Mouse (Mus musculus) 3134 (cell line): ENCODE measurements around the gene Clstn3.
"Not testable (repeated sequence)": the region's sequence is repeated elsewhere in the genome, so short reads cannot be mapped to it uniquely, and the experiment has no call there.

Experiments
- DNase-seq: peaks from one replicate; pipeline ENCODE4 v3.0.0-alpha.2; 2011; ENCODE audit warnings: low spot score; ENCODE audit not compliant: insufficient read length; ENCODE audit errors: extremely low read depth

The Clstn3 gene

GRCm38 (mm10) chr6:124480295-124480694 is 15.7 kb upstream of the Clstn3 start:
- no peak for DNase-seq

- no peak for DNase-seq
Observed at GRCm38 (mm10) chr6:124479573-124479930, 15.0 kb upstream of the Clstn3 start.

GRCm38 (mm10) chr6:124478874-124479572 is 14.4 kb upstream of the Clstn3 start:
- no peak for DNase-seq

- DNase-seq, result no peak
Observed at GRCm38 (mm10) chr6:124477922-124478651, 13.5 kb upstream of the Clstn3 start.

- no peak for DNase-seq
Observed at GRCm38 (mm10) chr6:124477221-124477655, 12.6 kb upstream of the Clstn3 start.

- DNase-seq, result no peak
Observed at GRCm38 (mm10) chr6:124476796-124477195, 12.2 kb upstream of the Clstn3 start.

GRCm38 (mm10) chr6:124476216-124476615 is 11.6 kb upstream of the Clstn3 start:
- no peak for DNase-seq

- not testable (repeated sequence) for DNase-seq
Observed at GRCm38 (mm10) chr6:124475335-124476075, 10.9 kb upstream of the Clstn3 start.

- no peak for DNase-seq
Observed at GRCm38 (mm10) chr6:124474621-124475020, 10.0 kb upstream of the Clstn3 start.

- DNase-seq, result no peak
Observed at GRCm38 (mm10) chr6:124472801-124473200, 8.2 kb upstream of the Clstn3 start.

- DNase-seq, result not testable (repeated sequence)
Observed at GRCm38 (mm10) chr6:124471783-124472638, 7.4 kb upstream of the Clstn3 start.

- DNase-seq, result no peak
Observed at GRCm38 (mm10) chr6:124471121-124471520, 6.5 kb upstream of the Clstn3 start.

GRCm38 (mm10) chr6:124465729-124466128 is 1.1 kb upstream of the Clstn3 start:
- DNase-seq, result no peak

GRCm38 (mm10) chr6:124465299-124465698 is 705 bp upstream of the Clstn3 start:
- DNase-seq, result no peak

- no peak for DNase-seq
Observed at GRCm38 (mm10) chr6:124463881-124464291, 708 bp downstream of the Clstn3 start.

GRCm38 (mm10) chr6:124459388-124459787 is 5.2 kb downstream of the Clstn3 start:
- DNase-seq, result no peak

- no peak for DNase-seq
Observed at GRCm38 (mm10) chr6:124458505-124458904, 6.1 kb downstream of the Clstn3 start.

- DNase-seq, result no peak
Observed at GRCm38 (mm10) chr6:124457827-124458226, 6.8 kb downstream of the Clstn3 start.

GRCm38 (mm10) chr6:124456243-124456642 is 8.4 kb downstream of the Clstn3 start:
- DNase-seq, result no peak

GRCm38 (mm10) chr6:124453756-124454155 is 10.8 kb downstream of the Clstn3 start:
- DNase-seq, result no peak

- DNase-seq, result no peak
Observed at GRCm38 (mm10) chr6:124451995-124452394, 12.6 kb downstream of the Clstn3 start.
